Mouse (Mus musculus): ENCODE measurements at regions not wholly inside any gene's neighbourhood (a gene's known extent, or its start where the extent isn't known, plus 50 kb on each side); places are given as distances from the start of the nearest gene placed in this dataset.

- ATAC-seq, result no peak
Measured at GRCm38 (mm10) chr16:30879878-30880277, 201.4 kb downstream of the Xxylt1 start.

- no peak for ATAC-seq
Measured at GRCm38 (mm10) chr16:30880682-30881081, 200.6 kb downstream of the Xxylt1 start.

GRCm38 (mm10) chr16:30881186-30881585 is 200.0 kb downstream of the Xxylt1 start:
- no peak for ATAC-seq

- ATAC-seq, result no peak
Measured at GRCm38 (mm10) chr16:30883490-30884188, 197.6 kb downstream of the Xxylt1 start.

- no peak for ATAC-seq
Measured at GRCm38 (mm10) chr16:30884189-30884551, 197.1 kb downstream of the Xxylt1 start.

GRCm38 (mm10) chr16:30886982-30887381 is 194.2 kb downstream of the Xxylt1 start:
- no peak for ATAC-seq

GRCm38 (mm10) chr16:30887536-30887935 is 193.7 kb downstream of the Xxylt1 start:
- no peak for ATAC-seq

- ATAC-seq, result no peak
Measured at GRCm38 (mm10) chr16:30888556-30889323, 192.5 kb downstream of the Xxylt1 start.

GRCm38 (mm10) chr16:30892606-30893005 is 188.6 kb downstream of the Xxylt1 start:
- ATAC-seq, result no peak

- ATAC-seq, result no peak
Measured at GRCm38 (mm10) chr16:30894086-30894485, 187.1 kb downstream of the Xxylt1 start.

GRCm38 (mm10) chr16:30895021-30895420 is 186.2 kb downstream of the Xxylt1 start:
- ATAC-seq, result no peak

GRCm38 (mm10) chr16:30897371-30897770 is 183.9 kb downstream of the Xxylt1 start:
- no peak for ATAC-seq

GRCm38 (mm10) chr16:30900121-30900520 is 181.1 kb downstream of the Xxylt1 start:
- no peak for ATAC-seq

GRCm38 (mm10) chr16:30901309-30901708 is 179.9 kb downstream of the Xxylt1 start:
- ATAC-seq, result no peak
